Mouse (Mus musculus): ENCODE data around the gene Extl2. TPM values are rescaled to one million over a fixed set of nuclear protein-coding genes. Genes with fewer than 3 reads are reported as not detected.

The Extl2 gene
- polyA plus RNA-seq, 1 experiment, result 4.2 TPM

GRCm38 (mm10) chr3:116006284-116006977, 831 bp upstream of the Extl2 start:
- peak; percentile 43 for DNase-seq (ENCODE audit: low read depth, low spot score)
- 2% methylated on average over 12 of the region's 12 CpGs for WGBS

- 0% methylated on average over 12 of the region's 12 CpGs for WGBS
- peak; percentile 43 for DNase-seq (ENCODE audit: low read depth, low spot score)
These were observed 729 bp downstream of the Extl2 start for GRCm38 (mm10) chr3:116007941-116008440.

GRCm38 (mm10) chr3:116009622-116010344, 2.5 kb downstream of the Extl2 start:
- DNase-seq (ENCODE audit: low read depth, low spot score), result no peak
- WGBS, result 88% methylated on average over 17 of the region's 17 CpGs

- 92% methylated on average over 6 of the region's 6 CpGs for WGBS
- DNase-seq (ENCODE audit: low read depth, low spot score), result no peak
These were observed 7.6 kb downstream of the Extl2 start for GRCm38 (mm10) chr3:116014901-116015300.

GRCm38 (mm10) chr3:116016116-116016515, 8.9 kb downstream of the Extl2 start:
- WGBS, result 95% methylated on average over 13 of the region's 13 CpGs
- DNase-seq (ENCODE audit: low read depth, low spot score), result no peak

GRCm38 (mm10) chr3:116018606-116019005, 11.3 kb downstream of the Extl2 start:
- WGBS, result 61% methylated on average over 4 of the region's 4 CpGs
- DNase-seq (ENCODE audit: low read depth, low spot score), result no peak

- WGBS, result 89% methylated on average over 5 of the region's 5 CpGs
- DNase-seq (ENCODE audit: low read depth, low spot score), result no peak
These were observed 11.9 kb downstream of the Extl2 start for GRCm38 (mm10) chr3:116019136-116019535.

DNA sequence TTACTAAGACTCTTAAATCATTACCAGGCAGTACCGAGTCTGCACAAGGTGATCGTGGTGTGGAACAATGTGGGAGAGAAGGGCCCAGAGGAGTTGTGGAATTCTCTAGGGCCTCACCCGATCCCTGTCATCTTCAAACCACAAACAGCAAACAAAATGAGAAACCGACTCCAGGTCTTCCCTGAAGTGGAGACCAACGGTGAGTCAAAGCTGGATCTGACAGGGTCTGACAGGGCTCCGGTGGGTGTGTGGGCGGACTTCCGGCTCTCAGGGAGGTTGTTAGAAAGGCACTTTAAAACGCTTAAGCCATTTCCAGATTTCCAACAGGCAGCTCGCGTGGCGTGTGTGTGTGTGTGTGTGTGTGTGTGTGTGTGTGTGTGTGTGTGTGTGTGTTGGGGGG, 17.0 kb downstream of the Extl2 start:
- WGBS, result 88% methylated on average over 12 of the region's 12 CpGs
- DNase-seq (ENCODE audit: low read depth, low spot score), result no peak

DNA sequence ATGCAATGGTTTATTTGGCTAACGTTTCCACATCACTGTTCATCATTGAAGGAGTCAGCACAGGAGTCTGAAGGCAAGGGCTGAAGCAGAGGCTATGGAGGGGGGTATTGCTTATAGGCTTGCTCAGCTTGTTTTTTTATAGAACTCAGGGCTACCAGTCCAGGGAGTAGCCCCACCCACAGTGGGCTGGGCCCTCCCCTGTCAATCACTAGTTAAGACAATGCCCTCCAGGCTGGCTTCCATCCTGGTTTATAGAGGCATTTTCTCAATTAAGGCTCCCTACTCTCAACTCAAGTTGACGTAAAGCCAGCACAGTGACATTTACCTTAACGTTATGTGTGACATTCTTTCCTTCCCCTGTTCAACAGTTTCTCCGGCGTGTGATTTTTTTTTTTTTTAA, 17.4 kb downstream of the Extl2 start:
- no peak for DNase-seq (ENCODE audit: low read depth, low spot score)
- WGBS, result 86% methylated on average over 5 of the region's 5 CpGs

- no peak for DNase-seq (ENCODE audit: low read depth, low spot score)
- 87% methylated on average over 10 of the region's 10 CpGs for WGBS
These were observed 18.4 kb downstream of the Extl2 start for GRCm38 (mm10) chr3:116025701-116026100.

DNA sequence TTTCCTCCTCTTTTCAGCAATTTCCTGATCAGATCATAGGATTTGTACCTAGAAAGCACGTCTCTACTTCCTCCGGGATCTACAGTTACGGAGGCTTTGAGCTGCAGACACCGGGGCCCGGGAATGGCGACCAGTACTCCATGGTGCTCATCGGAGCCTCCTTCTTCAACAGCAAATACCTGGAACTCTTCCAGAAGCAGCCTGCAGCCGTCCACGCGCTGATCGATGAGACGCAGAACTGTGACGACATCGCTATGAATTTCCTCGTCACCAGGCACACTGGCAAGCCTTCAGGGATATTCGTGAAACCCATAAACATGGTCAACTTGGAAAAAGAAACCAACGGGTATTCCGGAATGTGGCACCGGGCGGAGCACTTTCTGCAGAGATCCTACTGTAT, 19.7 kb downstream of the Extl2 start:
- no peak for DNase-seq (ENCODE audit: low read depth, low spot score)
- 82% methylated on average over 20 of the region's 20 CpGs for WGBS

GRCm38 (mm10) chr3:116030152-116030788, 23.0 kb downstream of the Extl2 start:
- WGBS, result 51% methylated on average over 11 of the region's 11 CpGs
- no peak for DNase-seq (ENCODE audit: low read depth, low spot score)

GRCm38 (mm10) chr3:116033218-116033870, 26.1 kb downstream of the Extl2 start:
- 46% methylated on average over 6 of the region's 6 CpGs for WGBS
- DNase-seq (ENCODE audit: low read depth, low spot score), result no peak

- WGBS, result 60% methylated on average over 3 of the region's 3 CpGs
- DNase-seq (ENCODE audit: low read depth, low spot score), result peak; percentile 36
These were observed 26.6 kb downstream of the Extl2 start for GRCm38 (mm10) chr3:116033871-116034222.

DNA sequence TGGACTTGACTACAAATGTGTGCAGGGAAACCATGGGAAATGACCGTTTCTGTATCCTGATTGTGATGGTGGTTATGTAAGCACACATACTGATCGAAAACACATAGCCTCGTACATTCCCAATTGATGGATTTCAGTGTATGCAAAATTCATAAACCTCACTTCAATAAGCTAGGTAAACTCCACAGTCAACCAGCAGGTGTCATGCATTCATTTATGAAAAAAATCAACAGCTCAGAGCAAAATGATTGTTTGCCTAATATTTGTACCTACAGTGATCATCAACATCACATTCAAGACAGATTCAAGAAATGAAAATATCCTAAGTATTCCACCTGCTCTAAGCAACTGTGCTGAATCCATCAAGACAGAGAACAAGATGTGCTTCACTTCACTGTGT, 33.5 kb downstream of the Extl2 start:
- DNase-seq (ENCODE audit: low read depth, low spot score), result no peak
- WGBS, result 69% methylated on average over 3 of the region's 3 CpGs

DNA sequence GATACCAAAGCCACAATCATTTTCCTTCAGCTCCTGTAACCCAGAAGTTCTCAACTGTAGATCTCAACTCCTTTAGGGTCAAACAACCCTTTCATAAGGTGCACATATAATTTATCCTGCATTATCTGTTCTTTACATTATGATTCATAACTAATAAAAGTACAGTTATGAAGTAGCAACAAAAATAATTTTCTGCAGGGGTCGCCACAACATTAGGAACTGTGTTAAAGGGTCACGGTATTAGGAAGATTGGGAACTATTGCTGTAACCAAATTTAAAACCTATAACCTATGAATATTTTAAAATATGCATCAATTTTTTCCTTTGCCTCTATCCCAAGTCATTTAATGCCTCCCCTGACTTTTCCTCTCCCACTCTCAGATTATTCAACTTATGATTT, 38.7 kb downstream of the Extl2 start:
- no peak for DNase-seq (ENCODE audit: low read depth, low spot score)
- 59% methylated on average over 2 of the region's 2 CpGs for WGBS

GRCm38 (mm10) chr3:116047034-116047433, 39.8 kb downstream of the Extl2 start:
- WGBS, result 53% methylated on average over 5 of the region's 5 CpGs
- no peak for DNase-seq (ENCODE audit: low read depth, low spot score)

DNA sequence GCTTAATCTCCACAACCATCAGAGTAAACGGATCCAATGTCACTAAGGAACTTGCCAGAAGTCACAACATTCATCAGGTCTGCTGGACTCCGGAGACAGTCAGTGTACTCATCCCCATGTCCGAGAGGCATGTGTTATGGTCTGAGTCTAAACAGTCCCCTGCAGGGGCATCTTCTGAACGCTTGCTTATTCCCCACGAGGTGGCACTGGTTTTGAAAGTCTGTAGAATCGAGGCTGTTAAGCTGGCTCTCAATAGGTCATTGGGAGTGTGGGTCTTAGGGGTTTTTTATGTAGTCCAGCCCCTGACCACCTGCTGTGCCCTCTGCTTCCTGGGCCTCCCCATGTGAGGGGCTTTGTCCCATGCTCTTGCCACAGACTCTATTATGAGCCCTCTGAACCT, 49.8 kb downstream of the Extl2 start:
- DNase-seq (ENCODE audit: low read depth, low spot score), result no peak

GRCm38 (mm10) chr3:116060320-116060719, 53.1 kb downstream of the Extl2 start:
- 80% methylated on average over 5 of the region's 5 CpGs for WGBS
- DNase-seq (ENCODE audit: low read depth, low spot score), result no peak

More for the DNA sequence above, 49.8 kb downstream of the Extl2 start:
- WGBS, result 72% methylated on average over 6 of the region's 6 CpGs

DNA sequence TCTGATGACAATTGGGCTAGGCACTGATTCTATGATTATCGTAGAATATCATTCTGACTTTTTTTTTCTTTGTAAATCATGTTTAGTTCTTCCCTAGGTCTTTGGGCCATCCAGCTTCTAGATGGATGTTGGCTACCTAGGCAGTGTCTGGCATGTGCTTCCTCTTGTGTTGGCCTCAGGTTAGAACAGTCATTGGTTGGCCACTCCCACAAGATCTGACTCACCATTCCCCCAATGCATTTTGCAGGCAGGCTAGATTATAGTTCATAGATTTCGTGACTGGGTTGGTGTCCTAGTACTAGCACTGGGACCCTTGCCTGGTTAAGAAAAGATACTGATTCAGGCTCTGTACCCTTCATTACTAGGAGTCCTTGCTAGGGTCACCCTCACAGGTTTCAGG, 54.9 kb downstream of the Extl2 start:
- WGBS, result 69% methylated on average over 2 of the region's 2 CpGs
- DNase-seq (ENCODE audit: low read depth, low spot score), result no peak

All from large intestine, adult 2 months (tissue).